Mouse (Mus musculus): ENCODE measurements around the gene Hoxb5. TPM values are rescaled to one million over a fixed set of nuclear protein-coding genes. Genes with fewer than 3 reads are reported as not detected.

Gene Hoxb5
- polyA plus RNA-seq, 1 experiment, result not detected

- TF ChIP-seq TAL1 (IDR thresholded peaks at IDR 0.05; ENCODE audit: low read length), result no peak
- H3K4me3 ChIP-seq (replicated peaks), result no peak within 1 kb of the TSS
- peaks cover 100% of the 10 kb centered on the region for H3K27me3 ChIP-seq (ENCODE audit: control insufficient read depth)
- H3K36me3 ChIP-seq (ENCODE audit: control insufficient read depth), result no peaks in the 10 kb centered on the region
- H3K4me1 ChIP-seq (ENCODE audit: control insufficient read depth), result no peaks in the 10 kb centered on the region
- H3K9me3 ChIP-seq (ENCODE audit: control insufficient read depth, low read length), result no peaks in the 10 kb centered on the region
These were observed 11.2 kb upstream of the Hoxb5 start, which contains the start of gene Hoxb6 for GRCm38 (mm10) chr11:96291681-96292564. Gene Hoxb6, plus strand, starts transcription at chr11:96292476.

DNA sequence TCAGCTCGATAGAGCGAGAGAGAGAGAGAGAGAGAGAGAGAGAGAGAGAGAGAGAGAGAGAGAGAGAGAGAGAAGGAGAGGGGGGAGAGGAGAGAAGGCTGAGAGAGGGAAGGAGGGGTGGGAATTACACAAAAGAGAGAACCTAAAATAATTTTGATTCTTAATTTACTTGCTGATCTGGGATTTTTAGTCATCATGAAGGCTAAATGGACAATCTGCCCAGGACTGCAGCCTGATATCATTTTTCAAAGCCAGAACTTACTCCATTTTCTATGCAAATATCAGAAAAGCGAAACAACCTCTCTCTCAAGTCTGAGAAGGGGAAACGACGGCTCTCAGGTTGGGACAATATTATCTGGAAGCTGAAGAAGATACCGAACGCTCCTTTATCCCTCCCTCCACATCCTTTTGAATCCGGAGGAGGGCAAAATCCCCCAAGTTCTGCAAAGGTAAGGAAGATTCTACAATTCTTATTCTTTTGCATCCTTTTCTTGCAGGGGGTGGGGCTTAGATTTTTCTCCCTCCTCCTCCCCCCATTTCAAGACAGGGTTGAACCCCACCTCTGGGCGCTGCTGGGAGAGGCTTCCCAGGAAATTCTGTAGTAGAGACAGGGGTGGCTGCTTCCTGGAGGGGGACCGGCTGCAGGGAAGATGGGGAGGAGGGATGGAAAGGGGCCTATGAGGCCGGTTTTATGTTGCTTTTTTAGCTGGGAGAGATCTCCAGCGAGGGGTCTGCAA lies 10.4 kb upstream of the Hoxb5 start:
- peaks cover 100% of the 10 kb centered on the region for H3K27me3 ChIP-seq (ENCODE audit: control insufficient read depth)
- H3K9me3 ChIP-seq (ENCODE audit: control insufficient read depth, low read length), result no peaks in the 10 kb centered on the region
- H3K36me3 ChIP-seq (ENCODE audit: control insufficient read depth), result no peaks in the 10 kb centered on the region
- TF ChIP-seq TAL1 (IDR thresholded peaks at IDR 0.05; ENCODE audit: low read length), result no peak
- no peak for TF ChIP-seq GATA1 (IDR thresholded peaks at IDR 0.05; ENCODE audit: low read length)
- H3K4me3 ChIP-seq (replicated peaks), result no peak overlapping the region
- H3K4me1 ChIP-seq (ENCODE audit: control insufficient read depth), result no peaks in the 10 kb centered on the region

- Histone ChIP-seq H3K4me3 (replicated peaks) (no peak overlapping the region), H3K36me3 (ENCODE audit: control insufficient read depth) (no peaks in the 10 kb centered on the region), H3K27me3 (ENCODE audit: control insufficient read depth) (peaks cover 100% of the 10 kb centered on the region), H3K9me3 (ENCODE audit: control insufficient read depth, low read length) (no peaks in the 10 kb centered on the region), H3K4me1 (ENCODE audit: control insufficient read depth) (no peaks in the 10 kb centered on the region)
- no peak for TF ChIP-seq TAL1 (IDR thresholded peaks at IDR 0.05; ENCODE audit: low read length)
- TF ChIP-seq GATA1 (IDR thresholded peaks at IDR 0.05; ENCODE audit: low read length), result no peak
These were observed 9.7 kb upstream of the Hoxb5 start for GRCm38 (mm10) chr11:96293302-96293921.

- no peaks in the 10 kb centered on the region for H3K36me3 ChIP-seq (ENCODE audit: control insufficient read depth)
- no peaks in the 10 kb centered on the region for H3K4me1 ChIP-seq (ENCODE audit: control insufficient read depth)
- no peak for TF ChIP-seq GATA1 (IDR thresholded peaks at IDR 0.05; ENCODE audit: low read length)
- no peaks in the 10 kb centered on the region for H3K9me3 ChIP-seq (ENCODE audit: control insufficient read depth, low read length)
- H3K27me3 ChIP-seq (ENCODE audit: control insufficient read depth), result peaks cover 100% of the 10 kb centered on the region
- no peak overlapping the region for H3K4me3 ChIP-seq (replicated peaks)
These were observed 8.7 kb upstream of the Hoxb5 start for GRCm38 (mm10) chr11:96294245-96295091.

DNA sequence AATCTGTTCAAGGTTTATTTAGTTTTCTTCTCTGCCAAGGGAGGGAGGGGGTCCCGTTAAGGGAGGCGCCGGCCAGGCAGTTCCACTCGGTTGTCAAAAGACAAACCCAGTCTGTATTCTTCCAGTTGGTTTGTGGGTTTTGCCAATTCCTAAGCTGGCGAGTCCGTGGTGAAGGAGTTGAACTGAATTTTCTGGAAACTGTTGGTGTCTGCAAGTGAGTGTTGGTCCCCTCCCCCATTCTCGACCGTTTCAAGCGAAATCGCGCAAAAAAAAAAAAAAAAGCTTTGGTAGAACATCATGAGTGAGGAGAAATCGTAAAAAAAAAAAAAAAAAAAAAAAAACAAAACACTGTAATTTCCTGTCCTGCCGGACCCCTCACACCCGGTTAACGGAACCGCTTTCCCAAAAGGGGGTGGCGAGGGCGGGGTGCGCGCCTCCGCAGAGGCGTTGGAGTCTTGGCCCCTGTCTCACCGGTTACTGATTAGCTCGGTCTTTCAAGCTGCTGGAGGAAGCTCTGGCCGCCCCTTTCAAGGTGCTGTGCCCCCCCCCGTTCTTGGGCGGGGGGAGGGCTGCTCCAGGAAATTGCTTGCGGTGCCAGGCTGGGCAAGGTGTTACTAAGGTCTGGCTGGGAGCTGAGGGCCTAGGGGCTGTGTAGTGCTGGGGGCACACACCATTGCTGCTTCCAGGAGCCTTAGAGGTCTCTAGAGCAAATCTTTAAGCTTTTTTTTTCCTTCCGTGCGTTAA lies 7.9 kb upstream of the Hoxb5 start:
- Histone ChIP-seq H3K27me3 (ENCODE audit: control insufficient read depth) (peaks cover 100% of the 10 kb centered on the region), H3K36me3 (ENCODE audit: control insufficient read depth) (no peaks in the 10 kb centered on the region), H3K4me3 (replicated peaks) (no peak overlapping the region), H3K9me3 (ENCODE audit: control insufficient read depth, low read length) (no peaks in the 10 kb centered on the region), H3K4me1 (ENCODE audit: control insufficient read depth) (no peaks in the 10 kb centered on the region)
- TF ChIP-seq TAL1 (IDR thresholded peaks at IDR 0.05; ENCODE audit: low read length) (no peak), GATA1 (IDR thresholded peaks at IDR 0.05; ENCODE audit: low read length) (no peak)

GRCm38 (mm10) chr11:96296997-96297396 lies 6.1 kb upstream of the Hoxb5 start:
- Histone ChIP-seq H3K9me3 (ENCODE audit: control insufficient read depth, low read length) (no peaks in the 10 kb centered on the region), H3K4me1 (ENCODE audit: control insufficient read depth) (no peaks in the 10 kb centered on the region), H3K36me3 (ENCODE audit: control insufficient read depth) (no peaks in the 10 kb centered on the region), H3K27me3 (ENCODE audit: control insufficient read depth) (peaks cover 100% of the 10 kb centered on the region), H3K4me3 (replicated peaks) (no peak overlapping the region)
- TF ChIP-seq TAL1 (IDR thresholded peaks at IDR 0.05; ENCODE audit: low read length), result no peak
- TF ChIP-seq GATA1 (IDR thresholded peaks at IDR 0.05; ENCODE audit: low read length), result no peak

DNA sequence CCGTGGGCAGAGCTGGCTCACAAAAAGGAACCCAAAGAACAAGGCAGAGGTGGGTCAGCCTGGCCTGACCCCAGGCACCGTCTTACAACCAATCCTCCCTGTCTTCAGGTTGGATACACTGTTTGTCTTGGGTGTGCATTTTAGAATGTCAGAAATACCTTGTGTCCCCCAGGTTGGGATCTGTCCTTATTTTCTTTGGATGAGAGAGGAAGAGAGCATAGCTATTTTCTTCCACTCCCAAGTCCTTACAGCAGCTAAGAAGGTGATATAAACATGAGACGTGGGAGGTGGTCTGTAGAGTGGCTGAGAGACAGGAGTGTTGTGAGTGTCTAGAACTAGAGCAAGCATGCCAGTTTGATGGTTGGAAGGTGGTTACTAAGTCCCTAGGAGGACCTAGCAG lies 5.7 kb upstream of the Hoxb5 start:
- H3K4me1 ChIP-seq (ENCODE audit: control insufficient read depth), result no peaks in the 10 kb centered on the region
- H3K36me3 ChIP-seq (ENCODE audit: control insufficient read depth), result no peaks in the 10 kb centered on the region
- peaks cover 100% of the 10 kb centered on the region for H3K27me3 ChIP-seq (ENCODE audit: control insufficient read depth)
- TF ChIP-seq TAL1 (IDR thresholded peaks at IDR 0.05; ENCODE audit: low read length) (no peak), GATA1 (IDR thresholded peaks at IDR 0.05; ENCODE audit: low read length) (no peak)
- no peaks in the 10 kb centered on the region for H3K9me3 ChIP-seq (ENCODE audit: control insufficient read depth, low read length)
- no peak overlapping the region for H3K4me3 ChIP-seq (replicated peaks)

Data from erythroblast, embryonic 14.5 days (primary cell).